Mouse (Mus musculus) liver, embryonic 14.5 days (tissue): ENCODE results near the gene Ston1.

Source experiments
- CTCF ChIP-seq: IDR thresholded peaks from 2 replicates; pipeline ENCODE4 v1.5.1; 2016; ENCODE audit warnings: antibody characterized with exemption, low read depth, control low read depth
- EP300 ChIP-seq: IDR thresholded peaks from 2 replicates; pipeline ENCODE4 v1.6.1; 2016; ENCODE audit warnings: antibody characterized with exemption, low read depth

GRCm38 (mm10) chr17:88614234-88614633 is 16.8 kb downstream of the Ston1 start:
- TF ChIP-seq EP300 (no peak), CTCF (no peak)
